Mouse (Mus musculus) embryonic fibroblast, embryonic 13.5 days (primary cell): ENCODE measurements at regions not wholly inside any gene's neighbourhood (a gene's known extent, or its start where the extent isn't known, plus 50 kb on each side); places are given as distances from the start of the nearest gene placed in this dataset.
A peak's percentile ranks its signal among the peaks of the same experiment; 100 is the strongest.

Source experiments
- H3K27ac ChIP-seq: 2 replicates; pipeline ENCODE4 v1.5.1; 2012; ENCODE audit warnings: low read length, control low read depth, inconsistent platforms; ENCODE audit not compliant: insufficient read depth
- H3K4me1 ChIP-seq: 2 replicates; pipeline ENCODE4 v1.6.1; 2011; ENCODE audit warnings: low read length; ENCODE audit not compliant: control insufficient read depth, insufficient read depth
- H3K4me3 ChIP-seq: 2 replicates; pipeline ENCODE4 v1.5.1; 2011; ENCODE audit warnings: mild to moderate bottlenecking, control low read depth, low read length; ENCODE audit not compliant: insufficient read depth
- CTCF ChIP-seq: IDR thresholded peaks from 2 replicates; pipeline ENCODE4 v1.5.1; 2011; ENCODE audit warnings: mild to moderate bottlenecking, control low read depth, low read length, moderate library complexity, borderline replicate concordance; ENCODE audit not compliant: insufficient read depth
- POLR2A ChIP-seq: IDR thresholded peaks from 2 replicates; pipeline ENCODE4 v1.6.1; 2011; ENCODE audit warnings: low read depth, mild to moderate bottlenecking, control low read depth, low read length, moderate library complexity

GRCm38 (mm10) chr15:38351701-38352100 is 926.3 kb downstream of the 4930447A16Rik start:
- TF ChIP-seq POLR2A (no peak), CTCF (no peak)
- H3K4me3 ChIP-seq, result no peak overlapping the region
- no peaks in the 10 kb centered on the region for H3K4me1 ChIP-seq
- H3K27ac ChIP-seq, result no peak overlapping the region

GRCm38 (mm10) chr15:38353371-38353770 is 928.0 kb downstream of the 4930447A16Rik start:
- Histone ChIP-seq H3K4me1 (no peaks in the 10 kb centered on the region), H3K4me3 (no peak overlapping the region), H3K27ac (no peak overlapping the region)
- TF ChIP-seq POLR2A, result no peak
- no peak for TF ChIP-seq CTCF

- Histone ChIP-seq H3K4me3 (no peak overlapping the region), H3K27ac (no peak overlapping the region), H3K4me1 (no peaks in the 10 kb centered on the region; the same call in 1 of the 2 replicates)
- TF ChIP-seq CTCF (no peak), POLR2A (no peak)
Measured at GRCm38 (mm10) chr15:38359053-38359452, 933.7 kb downstream of the 4930447A16Rik start.

- Histone ChIP-seq H3K4me3 (no peak overlapping the region), H3K27ac (no peak overlapping the region), H3K4me1 (no peaks in the 10 kb centered on the region; the same call in 1 of the 2 replicates)
- TF ChIP-seq CTCF, result no peak
- TF ChIP-seq POLR2A, result no peak
Measured at GRCm38 (mm10) chr15:38363522-38363921, 938.2 kb downstream of the 4930447A16Rik start.

GRCm38 (mm10) chr15:38364014-38364413 is 938.7 kb downstream of the 4930447A16Rik start:
- H3K27ac ChIP-seq, result no peak overlapping the region
- no peak overlapping the region for H3K4me3 ChIP-seq
- H3K4me1 ChIP-seq, result no peaks in the 10 kb centered on the region; the same call in 1 of the 2 replicates
- TF ChIP-seq CTCF, result no peak
- no peak for TF ChIP-seq POLR2A

GRCm38 (mm10) chr15:38367643-38368042 is 942.3 kb downstream of the 4930447A16Rik start:
- TF ChIP-seq POLR2A, result no peak
- no peak for TF ChIP-seq CTCF
- Histone ChIP-seq H3K4me3 (no peak overlapping the region), H3K27ac (no peak overlapping the region), H3K4me1 (no peaks in the 10 kb centered on the region)

GRCm38 (mm10) chr15:38368291-38368690 is 942.9 kb downstream of the 4930447A16Rik start:
- H3K4me1 ChIP-seq, result no peaks in the 10 kb centered on the region
- TF ChIP-seq POLR2A (no peak), CTCF (no peak)
- H3K4me3 ChIP-seq, result no peak overlapping the region
- no peak overlapping the region for H3K27ac ChIP-seq

GRCm38 (mm10) chr15:38371404-38372090 is 946.2 kb downstream of the 4930447A16Rik start:
- no peak overlapping the region for H3K4me3 ChIP-seq
- no peaks in the 10 kb centered on the region for H3K4me1 ChIP-seq
- no peak for TF ChIP-seq CTCF
- no peak for TF ChIP-seq POLR2A
- H3K27ac ChIP-seq, result no peak overlapping the region

GRCm38 (mm10) chr15:38373797-38374196 is 948.4 kb downstream of the 4930447A16Rik start:
- H3K27ac ChIP-seq, result no peak overlapping the region
- no peak for TF ChIP-seq CTCF
- no peak for TF ChIP-seq POLR2A
- no peak overlapping the region for H3K4me3 ChIP-seq

GRCm38 (mm10) chr15:38374786-38375185 is 949.4 kb downstream of the 4930447A16Rik start:
- H3K4me3 ChIP-seq, result no peak overlapping the region
- TF ChIP-seq CTCF (no peak), POLR2A (no peak)
- H3K4me1 ChIP-seq, result no peaks in the 10 kb centered on the region
- H3K27ac ChIP-seq, result peak overlapping the region; percentile 68

More at GRCm38 (mm10) chr15:38373797-38374196, 948.4 kb downstream of the 4930447A16Rik start:
- H3K4me1 ChIP-seq, result no peaks in the 10 kb centered on the region

- no peaks in the 10 kb centered on the region for H3K4me1 ChIP-seq
- no peak overlapping the region for H3K27ac ChIP-seq
- TF ChIP-seq POLR2A, result no peak
- no peak for TF ChIP-seq CTCF
- no peak overlapping the region for H3K4me3 ChIP-seq
Measured at GRCm38 (mm10) chr15:38378106-38378505, 952.8 kb downstream of the 4930447A16Rik start.
